Mouse (Mus musculus) gastrocnemius, postnatal 36 days (tissue): Measurements from ENCODE around the gene Bex6. TPM values are rescaled to one million over a fixed set of nuclear protein-coding genes. Genes with fewer than 3 reads are reported as not detected.

Source experiments
- DNase-seq, 2 experiments: peaks; one replicate each; pipeline ENCODE4 v3.0.0; 2022
- intact Hi-C: fragments of 180-260 bp; cut with DNase I; formaldehyde crosslinking; loops from one replicate; pipeline ENCODE4 v1.15.1; 2025
- long read RNA-seq, 2 experiments: library from polyadenylated mRNA; stranded (forward); transcript quantifications; one replicate each; pipeline ENCODE4 v2.0.0; 2021
- total RNA-seq, 2 experiments: library from RNA; stranded (reverse); gene quantifications; 2 replicates each; pipeline ENCODE4 v1.2.3; 2021

Gene Bex6
- not detected for total RNA-seq
- long read RNA-seq, experiment 1: 0 reads
- long read RNA-seq, experiment 2: 0 reads

DNA sequence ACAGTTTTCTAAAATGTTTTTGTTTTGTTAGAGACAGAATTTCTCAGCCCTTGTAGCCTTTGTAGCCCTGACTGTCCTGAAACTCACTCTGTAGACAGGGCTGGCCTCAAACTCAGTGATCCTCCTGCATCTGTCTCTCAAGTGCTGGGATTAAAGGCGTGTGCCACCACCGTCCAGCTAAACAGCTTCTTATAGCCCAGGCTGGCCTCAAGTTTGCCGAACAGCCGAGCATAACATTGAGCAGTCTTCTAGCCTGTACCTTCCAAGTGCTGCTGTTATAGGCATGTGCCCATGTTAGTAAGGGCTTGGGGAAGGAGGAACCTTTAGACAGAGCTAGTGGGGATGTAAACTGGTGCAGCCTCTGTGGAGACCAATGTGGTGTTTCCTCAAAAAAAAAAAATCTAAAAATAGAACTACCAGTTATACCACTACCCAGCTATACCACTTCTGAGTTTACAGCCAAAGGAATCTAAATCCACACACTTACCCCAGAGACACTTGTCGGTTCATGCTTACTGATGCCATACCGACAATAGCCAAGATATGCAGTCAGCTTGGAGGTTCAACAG, at the start of gene Bex6:
TSS of gene Bex6 (plus strand) at position 491 of the 569 bp plus-strand sequence.
- intact Hi-C loops: no loop called here

DNA sequence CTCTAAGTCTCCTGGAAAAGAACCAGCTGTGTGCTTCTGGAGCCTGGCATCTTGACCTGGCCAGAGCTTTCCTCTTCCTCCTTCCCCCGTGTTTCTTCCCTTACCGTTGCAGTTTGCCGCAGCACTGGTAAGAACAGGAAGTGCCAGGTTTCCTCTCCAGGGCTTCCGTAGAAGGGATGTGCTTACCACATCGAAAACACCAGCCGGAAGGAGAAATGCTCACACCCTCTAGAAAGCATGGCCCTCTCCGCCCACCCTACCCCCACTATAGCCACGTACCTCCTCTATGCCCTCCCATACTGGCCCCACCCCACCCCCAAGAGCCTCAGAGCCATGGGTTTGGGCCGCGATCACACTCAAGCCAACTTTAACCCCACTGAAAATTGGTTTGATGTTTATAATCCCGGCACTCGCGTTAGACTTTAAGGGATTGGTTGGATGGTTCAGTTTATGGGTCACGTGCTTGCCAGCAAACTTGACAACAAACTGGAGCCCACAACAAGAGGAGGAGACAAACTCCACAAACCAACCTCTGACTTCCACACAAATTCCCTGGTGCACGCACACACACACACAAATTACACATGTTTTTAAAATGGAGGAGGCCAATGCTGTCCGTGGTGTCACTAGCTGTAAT, 49.3 kb upstream of the Bex6 start:
- intact Hi-C loops: no loop called here
- no peak for DNase-seq

More for the DNA sequence above, at the start of gene Bex6:
- no peak for DNase-seq

- intact Hi-C loops: no loop called here
- no peak for DNase-seq
Observed at GRCm38 (mm10) chr16:32133148-32133547, 46.5 kb upstream of the Bex6 start.

DNA sequence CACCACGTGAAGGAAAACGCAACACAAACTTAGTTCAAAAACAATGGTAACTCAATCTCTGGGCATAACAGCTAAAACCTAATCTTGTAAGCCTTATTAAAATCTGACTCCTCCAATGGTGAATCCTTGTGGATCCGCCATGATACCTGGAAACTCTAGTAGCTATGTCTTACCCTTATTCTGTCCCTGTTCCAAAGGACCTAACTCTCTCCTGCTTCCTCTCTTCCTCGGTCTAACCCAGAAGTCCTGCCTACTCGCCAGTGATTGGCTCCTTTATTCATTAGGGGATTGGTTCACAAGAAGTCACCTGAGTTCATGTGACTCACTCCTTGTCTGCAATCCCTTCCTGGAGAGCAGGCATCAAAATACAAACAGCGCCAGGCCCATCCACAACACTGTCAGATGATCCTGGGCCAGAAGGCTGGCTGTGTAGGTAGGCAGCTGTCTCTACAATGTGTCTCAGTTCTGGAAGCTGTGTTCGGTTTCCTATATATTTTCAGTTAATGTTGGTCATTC, 43.7 kb upstream of the Bex6 start:
- intact Hi-C loops: no loop called here
- no peak for DNase-seq

GRCm38 (mm10) chr16:32138954-32139353, 40.7 kb upstream of the Bex6 start:
- DNase-seq: no peak
- intact Hi-C loops: no loop called here

GRCm38 (mm10) chr16:32143766-32144165, 35.9 kb upstream of the Bex6 start:
- no peak for DNase-seq
- intact Hi-C loops: loop anchor here (10.0 kb wide), 1 partner anchor 351 kb away; the partner anchor contains the start of gene Zdhhc19

DNA sequence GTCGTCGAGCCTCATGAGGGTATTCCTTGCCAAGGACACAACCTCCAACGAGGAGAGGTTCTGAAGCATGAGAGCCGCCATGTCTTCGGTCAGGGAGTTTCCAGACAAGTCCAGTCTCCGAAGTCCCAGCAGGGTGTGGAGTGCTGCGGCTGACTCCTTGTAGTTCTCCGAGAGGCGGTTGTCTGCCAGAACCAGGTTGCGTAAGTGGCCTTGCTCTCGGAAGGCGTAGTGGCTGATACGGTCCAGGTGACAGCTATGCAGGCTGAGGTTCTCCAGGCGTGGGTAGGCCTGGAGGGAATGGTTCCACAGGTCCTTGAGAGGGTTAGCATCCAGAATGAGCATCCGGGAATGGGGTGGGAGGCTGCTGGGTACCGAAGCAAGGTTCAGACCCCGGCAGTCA, 35.0 kb upstream of the Bex6 start:
- no peak for DNase-seq
- intact Hi-C loops: loop anchor here (10.0 kb wide), 1 partner anchor 350 kb away; the partner anchor contains the start of gene Zdhhc19

- intact Hi-C loops: loop anchor here (10.0 kb wide), 1 partner anchor 347 kb away; the partner anchor contains the start of gene Zdhhc19
- DNase-seq: no peak
Observed at GRCm38 (mm10) chr16:32147589-32148207, 31.9 kb upstream of the Bex6 start.

GRCm38 (mm10) chr16:32153976-32154375, 25.6 kb upstream of the Bex6 start:
- intact Hi-C loops: no loop called here

GRCm38 (mm10) chr16:32154437-32154836, 25.2 kb upstream of the Bex6 start:
- DNase-seq: no peak

More at GRCm38 (mm10) chr16:32153976-32154375, 25.6 kb upstream of the Bex6 start:
- DNase-seq: no peak

GRCm38 (mm10) chr16:32156719-32157118, 22.9 kb upstream of the Bex6 start:
- intact Hi-C loops: no loop called here
- DNase-seq: no peak

More at GRCm38 (mm10) chr16:32154437-32154836, 25.2 kb upstream of the Bex6 start:
- intact Hi-C loops: no loop called here

GRCm38 (mm10) chr16:32157369-32157768, 22.3 kb upstream of the Bex6 start:
- intact Hi-C loops: no loop called here
- no peak for DNase-seq

- DNase-seq: no peak
- intact Hi-C loops: no loop called here
Observed at GRCm38 (mm10) chr16:32158966-32159365, 20.7 kb upstream of the Bex6 start.

- intact Hi-C loops: no loop called here
- DNase-seq: no peak
Observed at GRCm38 (mm10) chr16:32160742-32161323, 18.8 kb upstream of the Bex6 start.

DNA sequence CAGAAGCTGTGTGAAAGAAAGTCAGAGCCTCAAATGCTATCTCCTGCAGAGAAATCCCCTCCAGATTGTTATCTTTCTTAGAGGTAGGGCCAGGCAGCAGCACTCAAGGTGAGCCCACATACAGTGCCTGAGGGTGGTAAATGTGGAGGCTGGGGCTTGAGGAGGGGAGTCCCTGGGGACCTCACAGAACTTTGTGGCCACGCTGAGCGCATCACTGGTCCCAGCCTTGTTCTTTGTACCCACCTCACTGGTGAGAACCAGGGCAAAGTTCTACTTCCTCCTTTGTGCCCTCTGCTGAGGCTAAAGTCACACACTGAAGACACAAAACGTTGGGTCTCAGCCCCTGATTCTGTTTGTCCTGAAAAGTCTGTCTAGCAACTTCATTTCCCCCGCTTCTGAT, 16.2 kb upstream of the Bex6 start:
- intact Hi-C loops: no loop called here
- no peak for DNase-seq

- intact Hi-C loops: no loop called here
- no peak for DNase-seq
Observed at GRCm38 (mm10) chr16:32163891-32164290, 15.7 kb upstream of the Bex6 start.

DNA sequence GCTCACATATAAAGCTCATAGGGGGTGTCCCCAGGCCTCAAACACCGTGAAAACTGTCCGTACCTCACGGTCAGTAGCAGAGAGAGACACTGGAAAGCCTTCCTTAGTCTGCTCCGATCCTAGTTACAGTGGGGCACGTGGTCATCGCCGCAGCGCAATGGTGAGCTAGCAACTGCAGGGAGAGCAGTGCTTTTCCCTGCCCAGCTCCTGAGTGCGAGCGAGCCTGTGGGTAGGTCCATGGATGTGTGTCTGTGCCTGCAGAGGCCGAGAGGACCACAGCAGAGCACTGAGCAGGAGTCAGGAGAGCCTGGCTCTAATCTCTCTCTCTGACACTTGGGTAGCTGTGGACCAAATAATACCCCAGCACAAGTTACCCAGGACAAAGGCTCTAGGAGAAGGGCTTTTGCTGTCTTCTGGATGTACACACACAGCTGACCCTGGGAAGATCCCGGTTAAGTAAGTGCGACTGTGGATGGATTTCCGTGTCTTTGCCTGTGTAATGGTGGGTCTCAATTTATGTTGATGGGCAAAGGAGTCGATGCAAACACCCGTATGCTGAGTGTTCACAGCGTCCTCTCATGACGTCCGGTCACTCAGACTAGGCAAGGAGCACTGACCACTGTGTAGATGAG, 15.1 kb upstream of the Bex6 start:
- intact Hi-C loops: no loop called here
- DNase-seq: no peak

DNA sequence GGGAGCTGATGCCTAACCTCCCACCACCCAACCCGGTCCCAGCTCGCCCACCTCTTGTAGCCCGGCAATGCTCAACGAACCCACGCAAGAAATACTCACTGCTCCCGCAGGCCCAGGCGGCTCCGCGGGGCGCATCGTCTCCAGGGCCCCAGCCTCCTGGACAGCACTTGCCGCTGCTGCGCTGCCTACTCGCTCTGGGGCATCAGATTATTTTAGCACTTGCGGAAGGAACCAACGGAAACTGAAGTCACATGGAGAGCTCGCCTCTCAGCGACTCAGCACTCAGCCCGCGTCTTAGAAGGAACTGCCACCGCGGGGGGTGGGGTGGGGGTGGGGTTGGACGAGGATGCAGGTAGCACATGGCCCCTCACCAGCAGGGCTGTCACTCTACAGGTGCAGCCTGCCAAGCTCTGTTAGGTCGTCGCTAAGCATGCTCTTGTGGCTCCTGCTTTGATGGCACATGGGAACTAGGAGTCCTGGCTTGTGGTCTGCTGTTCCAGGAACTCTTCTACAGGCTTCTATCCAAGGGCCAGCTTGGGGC, 14.3 kb upstream of the Bex6 start, which contains the start of gene Nrros:
TSS of gene Nrros (minus strand) at position 314 of the 541 bp plus-strand sequence.
- intact Hi-C loops: no loop called here
- no peak for DNase-seq

GRCm38 (mm10) chr16:32167819-32168545, 11.6 kb upstream of the Bex6 start:
- intact Hi-C loops: no loop called here
- no peak for DNase-seq
